Mouse (Mus musculus): ENCODE measurements around the gene H2al1g.

DNA sequence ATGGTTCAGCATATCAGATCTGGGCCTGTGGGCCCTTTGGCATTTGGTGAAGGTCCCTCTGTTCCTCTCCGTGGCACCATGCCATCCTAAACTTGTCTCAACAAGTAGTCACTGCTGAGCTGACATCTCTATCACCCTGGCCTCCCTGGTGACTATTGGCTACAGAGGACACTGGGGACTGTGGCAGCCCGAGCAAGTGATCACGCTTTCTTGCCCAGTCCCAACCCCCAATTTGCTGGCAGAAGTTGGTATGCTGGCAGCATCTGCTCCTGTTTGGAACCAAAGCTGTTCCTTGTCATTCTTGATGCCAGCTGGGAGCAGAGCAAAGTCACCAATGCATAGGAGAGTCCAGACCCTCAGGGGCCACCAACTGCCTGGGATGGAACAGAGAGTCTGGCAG, 49.0 kb upstream of the H2al1g start:
- TF ChIP-seq CTCF (IDR thresholded peaks at IDR 0.05; ENCODE audit: low read depth) (no peak), EP300 (IDR thresholded peaks at IDR 0.05; ENCODE audit: low read depth) (no peak)

Measured in liver, postnatal 0 days (tissue).